Mouse (Mus musculus): Measurements from ENCODE around the gene Dmpk. TPM values are rescaled to one million over a fixed set of nuclear protein-coding genes. Genes with fewer than 3 reads are reported as not detected.
"Not testable (repeated sequence)": the region's sequence is repeated elsewhere in the genome, so short reads cannot be mapped to it uniquely, and the experiment has no call there.

Dmpk gene
- total RNA-seq (2021), result 100 to 1,000 TPM; 473 to 516 TPM
- long read RNA-seq, experiment 1, transcript Dmpk-201 (15 exons, 2,761 nt), result major isoform, 113 of 467 reads
- long read RNA-seq, experiment 1, transcript Dmpk-210 (2 exons, 592 nt), result minor isoform, 7 of 467 reads
- long read RNA-seq, experiment 1, partial matches to known transcripts, result 59 of 467 reads
- long read RNA-seq, experiment 1, other reads (novel, unspliced or antisense), result 277 of 467 reads
- long read RNA-seq, experiment 2, transcript Dmpk-218 (15 exons, 2,850 nt), result minor isoform, 5 of 430 reads
- long read RNA-seq, experiment 2, transcript Dmpk-210 (2 exons, 592 nt), result minor isoform, 6 of 430 reads
- long read RNA-seq, experiment 2, transcript Dmpk-201 (15 exons, 2,761 nt), result major isoform, 97 of 430 reads
- long read RNA-seq, experiment 2, partial matches to known transcripts, result 66 of 430 reads
- long read RNA-seq, experiment 2, other reads (novel, unspliced or antisense), result 253 of 430 reads

DNA sequence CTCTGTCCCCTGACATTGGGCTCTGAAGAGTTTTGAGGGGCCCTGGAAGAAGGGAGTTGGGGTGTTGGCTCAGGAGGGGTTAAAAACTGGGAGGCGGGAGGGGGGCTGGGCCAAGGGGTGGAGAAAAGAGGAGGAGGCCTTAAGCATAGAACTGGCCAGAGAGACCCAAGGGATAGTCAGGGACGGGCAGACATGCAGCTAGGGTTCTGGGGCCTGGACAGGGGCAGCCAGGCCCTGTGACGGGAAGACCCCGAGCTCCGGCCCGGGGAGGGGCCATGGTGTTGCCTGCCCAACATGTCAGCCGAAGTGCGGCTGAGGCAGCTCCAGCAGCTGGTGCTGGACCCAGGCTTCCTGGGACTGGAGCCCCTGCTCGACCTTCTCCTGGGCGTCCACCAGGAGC is at the start of gene Dmpk:
Dmpk (plus strand) TSS at position 149 of the 400 bp plus-strand sequence.
- DNase-seq, result peak; percentile 58 to 65
- intact Hi-C loops (cut with DNase I), result no loop called here

DNA sequence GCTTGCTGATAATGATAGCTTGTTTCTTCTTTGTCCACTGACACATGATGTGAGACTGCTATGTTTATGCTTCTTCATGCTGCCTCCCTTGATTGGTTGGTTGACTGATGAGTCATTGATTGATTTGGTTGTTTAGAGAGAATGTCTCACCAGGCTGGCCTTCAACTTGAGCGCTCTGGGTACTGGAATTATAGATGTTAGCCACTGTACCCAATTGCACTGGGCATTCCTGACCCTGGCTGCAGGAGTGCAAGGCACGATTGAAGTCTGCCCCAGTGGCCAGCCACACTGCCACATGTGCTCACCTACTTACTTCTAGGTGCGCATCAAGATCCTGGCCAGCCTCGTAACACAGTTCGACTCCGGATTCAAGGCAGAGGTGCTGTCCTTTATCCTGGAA is 39.0 kb upstream of the Dmpk start:
- no peak for DNase-seq
- intact Hi-C loops (cut with DNase I), result no loop called here

DNA sequence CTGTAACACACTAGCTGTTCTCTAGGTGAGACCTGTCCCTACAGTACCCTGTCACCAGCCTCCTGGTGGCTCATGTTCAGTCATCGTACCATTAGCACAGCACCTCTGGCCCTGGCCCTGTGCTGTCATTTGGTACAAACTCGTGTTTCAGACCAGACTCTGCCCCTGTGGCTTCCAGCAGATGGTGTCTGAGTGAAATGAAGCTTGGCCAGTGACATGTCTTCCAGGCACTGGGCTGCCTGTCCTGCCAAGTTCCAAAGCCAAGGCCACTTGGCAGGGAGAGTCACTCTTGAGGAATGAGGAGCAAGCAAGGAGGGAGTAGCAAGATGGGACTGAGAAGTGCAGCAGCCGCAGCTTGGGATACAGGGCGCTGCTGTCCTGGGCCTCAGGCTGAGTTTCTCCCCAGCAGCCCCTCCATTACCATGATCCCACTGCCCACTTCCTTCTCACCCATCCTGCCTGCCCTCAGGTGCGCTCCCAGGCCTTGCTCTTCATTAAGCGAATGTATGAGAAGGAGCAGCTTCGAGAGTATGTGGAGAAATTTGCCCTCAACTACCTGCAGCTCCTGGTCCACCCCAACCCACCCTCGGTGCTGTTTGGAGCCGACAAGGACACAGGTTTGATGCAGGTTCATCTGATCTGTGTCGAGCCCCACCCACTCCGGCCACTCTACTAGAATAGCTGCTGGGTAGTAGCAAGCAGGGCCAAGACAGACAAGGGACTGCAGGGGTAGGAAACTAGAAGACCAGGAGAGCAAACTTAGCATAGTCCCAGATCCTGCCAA is 37.2 kb upstream of the Dmpk start:
- intact Hi-C loops (cut with DNase I), result no loop called here
- DNase-seq, result peak in 1 of 2 experiments; percentile 25

DNA sequence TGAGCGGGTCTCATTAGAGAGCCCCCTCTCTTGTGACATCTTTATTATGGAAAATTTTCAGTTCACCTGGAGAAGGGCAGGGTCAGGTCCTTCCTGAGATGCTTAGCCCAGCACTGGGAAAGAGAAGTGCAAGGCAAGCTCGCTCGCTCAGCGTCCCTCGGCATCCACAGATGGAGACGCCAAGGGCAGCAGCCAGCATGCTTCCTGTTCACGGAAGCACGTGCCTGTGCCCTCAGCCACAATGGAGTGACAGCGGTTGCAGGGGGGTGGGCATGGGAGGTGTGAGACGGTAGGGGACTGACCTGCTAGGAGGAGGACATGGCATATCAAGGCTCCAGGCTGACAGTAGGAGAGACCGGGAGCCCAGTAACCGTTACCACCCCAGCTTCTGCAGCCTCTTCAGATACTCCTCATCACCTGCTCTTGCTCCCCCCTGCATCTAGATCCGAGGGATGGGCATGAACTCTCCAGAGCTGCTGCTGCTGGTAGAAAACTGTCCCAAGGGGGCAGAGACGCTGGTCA is 35.6 kb upstream of the Dmpk start:
- DNase-seq, result no peak
- intact Hi-C loops (cut with DNase I), result no loop called here

DNA sequence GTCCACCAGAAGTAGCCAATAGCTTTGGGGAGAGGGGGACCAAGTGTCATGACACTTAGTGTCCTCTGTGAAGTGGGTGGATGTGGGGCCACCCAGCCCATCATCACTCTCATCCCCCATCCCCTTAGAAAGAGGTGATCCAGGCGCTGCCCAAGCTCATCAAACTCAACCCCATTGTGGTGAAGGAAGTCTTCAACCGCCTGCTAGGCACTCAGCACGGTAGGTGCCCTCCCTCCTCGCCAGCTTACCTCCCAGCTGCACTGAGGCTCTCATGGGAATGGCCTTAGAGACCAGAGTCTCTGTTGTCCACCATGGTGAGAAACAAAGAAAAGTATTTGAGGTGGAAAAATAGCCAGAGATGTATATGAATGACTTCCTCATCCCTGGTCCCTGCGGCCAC is 34.4 kb upstream of the Dmpk start:
- no peak for DNase-seq
- intact Hi-C loops (cut with DNase I), result no loop called here

DNA sequence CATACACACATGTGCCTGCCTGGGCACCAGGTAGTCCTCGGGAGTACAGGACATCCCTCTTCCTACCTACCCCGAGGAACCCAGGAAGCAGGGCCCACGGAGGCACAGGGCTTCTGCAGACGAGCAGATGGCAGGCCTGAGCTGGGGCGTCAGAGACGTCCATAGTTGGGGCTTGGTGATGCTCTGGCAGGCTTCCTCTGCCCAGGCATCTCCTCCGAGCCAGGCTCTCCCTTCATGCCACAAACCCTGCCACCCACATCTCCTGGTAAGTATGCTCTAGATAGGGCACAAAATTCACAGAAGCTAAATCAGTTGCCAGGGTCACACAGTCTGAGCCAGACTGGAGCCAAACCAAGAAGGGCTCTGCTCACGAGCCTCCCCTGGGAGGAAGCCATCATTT is 33.5 kb upstream of the Dmpk start:
- intact Hi-C loops (cut with DNase I), result no loop called here
- DNase-seq, result no peak

DNA sequence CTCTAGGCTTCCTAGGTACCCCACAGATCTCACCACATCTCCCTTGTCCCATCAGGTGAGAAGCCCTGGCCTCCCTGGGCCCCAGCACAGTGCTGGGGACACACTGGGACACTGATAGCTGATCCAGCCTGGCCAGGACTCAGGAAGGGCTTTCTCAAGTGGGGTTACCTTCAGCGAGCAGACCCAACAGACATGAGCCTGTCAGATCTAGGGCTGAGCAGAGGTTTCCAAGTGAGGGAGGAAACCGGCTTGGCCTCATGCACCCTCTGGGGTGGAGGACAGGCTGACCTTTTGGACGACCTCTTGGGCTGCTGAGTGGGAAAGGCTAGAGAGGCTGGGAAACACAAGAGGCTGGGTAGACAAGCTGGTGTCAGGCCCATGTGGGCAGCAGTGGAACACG is 32.5 kb upstream of the Dmpk start:
- intact Hi-C loops (cut with DNase I), result no loop called here
- DNase-seq, result no peak

DNA sequence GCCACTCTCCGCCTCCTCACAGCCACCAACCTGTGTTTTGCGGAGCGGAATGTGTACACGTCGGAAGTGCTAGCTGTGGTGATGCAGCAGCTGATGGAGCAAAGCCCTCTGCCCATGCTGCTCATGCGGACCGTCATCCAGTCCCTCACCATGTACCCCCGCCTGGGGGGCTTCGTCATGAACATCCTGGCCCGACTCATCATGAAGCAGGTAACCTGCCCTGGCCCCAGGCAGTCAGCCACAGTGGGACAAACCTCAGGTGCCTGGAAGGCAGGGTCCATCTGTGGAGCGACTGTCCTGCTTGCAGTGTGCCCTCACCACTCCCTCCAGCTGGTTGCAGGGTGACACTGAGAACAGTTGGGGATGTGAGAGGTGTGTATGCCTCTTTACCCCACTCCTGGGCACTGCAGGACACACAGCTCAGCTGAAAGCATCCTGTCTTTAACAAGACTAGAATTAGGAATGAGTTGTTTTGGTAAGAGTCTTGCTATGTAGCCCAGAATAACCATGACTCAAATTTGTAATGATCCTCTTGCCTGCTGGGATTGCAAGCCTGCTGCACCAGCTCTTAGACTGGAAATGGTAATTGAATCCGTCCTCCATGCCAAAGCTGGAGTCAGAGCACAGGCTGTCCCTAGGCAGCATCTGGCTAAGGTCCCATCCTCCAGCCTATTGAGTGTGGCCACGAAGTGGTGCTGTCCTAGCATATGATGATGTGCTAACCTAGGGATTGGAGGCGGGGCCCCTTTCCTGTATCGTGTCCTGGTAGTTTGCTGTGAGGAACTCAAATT is 31.1 kb upstream of the Dmpk start:
- intact Hi-C loops (cut with DNase I), result no loop called here
- no peak for DNase-seq

DNA sequence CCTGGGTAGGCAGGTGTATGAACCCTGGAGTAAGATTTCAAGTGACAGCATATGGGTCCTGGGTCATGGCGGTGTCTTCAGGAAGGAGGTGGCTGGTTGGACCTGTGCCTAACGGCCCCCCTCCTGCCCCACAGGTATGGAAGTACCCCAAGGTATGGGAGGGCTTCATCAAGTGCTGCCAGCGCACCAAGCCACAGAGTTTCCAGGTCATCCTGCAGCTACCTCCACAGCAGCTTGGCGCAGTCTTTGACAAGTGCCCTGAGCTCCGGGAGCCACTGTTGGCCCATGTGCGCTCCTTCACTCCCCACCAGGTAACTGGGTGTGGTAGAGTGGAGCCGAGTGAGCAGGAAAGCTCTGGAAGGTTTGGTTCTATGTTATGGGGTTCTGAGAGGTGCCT is 30.5 kb upstream of the Dmpk start:
- DNase-seq, result no peak

DNA sequence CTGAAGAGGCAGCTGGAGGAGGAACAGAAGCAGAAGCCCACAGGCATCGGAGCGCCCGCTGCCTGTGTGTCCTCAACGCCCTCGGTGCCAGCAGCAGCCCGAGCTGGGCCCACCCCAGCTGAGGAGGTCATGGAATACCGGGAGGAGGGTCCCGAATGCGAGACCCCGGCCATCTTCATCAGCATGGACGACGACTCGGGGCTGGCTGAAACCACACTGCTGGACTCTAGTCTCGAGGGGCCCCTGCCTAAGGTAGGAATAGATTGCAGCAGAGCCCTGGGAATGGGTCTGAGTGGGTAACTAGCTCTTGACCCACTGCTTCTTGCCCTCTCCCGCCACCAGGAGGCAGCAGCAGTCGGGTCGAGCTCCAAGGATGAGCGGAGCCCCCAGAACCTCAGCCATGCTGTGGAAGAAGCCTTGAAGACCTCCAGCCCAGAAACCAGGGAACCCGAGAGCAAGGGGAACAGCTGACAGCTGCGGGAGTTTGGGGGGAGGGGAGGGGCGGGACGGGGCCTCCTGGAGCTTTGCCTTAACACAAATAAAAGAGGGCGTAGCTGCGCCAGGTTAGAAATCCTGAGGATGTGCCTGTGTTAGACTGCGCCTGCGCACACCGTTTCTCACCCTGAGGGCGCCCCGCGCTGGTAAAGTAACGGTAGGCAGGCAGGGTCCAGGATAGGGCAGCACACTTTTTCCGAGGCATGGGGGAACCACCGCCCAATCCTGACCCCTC is 29.4 kb upstream of the Dmpk start, which contains the start of gene Rsph6a:
Rsph6a (plus strand) TSS at position 644 of the 730 bp plus-strand sequence.
- intact Hi-C loops (cut with DNase I), result no loop called here
- DNase-seq, result peak; percentile 30 to 65

More for the DNA sequence above, 30.5 kb upstream of the Dmpk start:
- intact Hi-C loops (cut with DNase I), result no loop called here

DNA sequence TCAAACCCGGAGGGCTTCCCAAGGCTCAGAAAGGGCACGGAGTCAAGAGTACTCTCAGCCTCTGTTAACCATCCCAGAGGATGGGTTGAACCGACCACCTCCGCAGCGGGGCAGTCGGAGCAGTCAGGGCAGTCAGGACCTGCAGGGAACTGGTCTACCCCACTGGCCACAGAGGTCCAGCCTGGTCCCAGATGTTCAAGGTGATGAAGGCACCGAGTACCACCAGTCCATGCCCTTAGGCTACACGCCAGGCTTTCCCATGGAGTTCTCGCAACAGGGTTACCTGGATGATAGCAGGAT is 28.9 kb upstream of the Dmpk start:
- intact Hi-C loops (cut with DNase I), result no loop called here
- DNase-seq, result no peak

DNA sequence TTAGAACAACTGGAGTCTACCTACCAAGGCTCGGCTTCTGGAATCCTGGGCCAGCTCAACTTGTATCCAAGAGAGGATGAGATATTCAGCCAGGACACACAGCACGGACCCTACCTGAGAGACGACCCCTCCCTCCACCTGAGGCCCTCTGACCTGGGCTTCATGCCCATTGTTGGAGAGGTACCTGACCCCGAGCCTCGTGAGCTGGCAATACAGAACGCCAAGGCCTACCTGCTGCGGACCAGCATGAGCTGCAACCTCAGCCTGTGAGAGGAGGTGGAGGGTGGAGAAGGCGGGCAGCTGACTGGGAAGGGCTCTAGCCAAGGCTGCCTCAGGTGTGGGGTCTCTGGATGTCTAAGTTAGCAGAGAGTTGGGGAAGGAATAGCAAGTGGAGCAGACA is 28.5 kb upstream of the Dmpk start:
- DNase-seq, result no peak
- intact Hi-C loops (cut with DNase I), result no loop called here

DNA sequence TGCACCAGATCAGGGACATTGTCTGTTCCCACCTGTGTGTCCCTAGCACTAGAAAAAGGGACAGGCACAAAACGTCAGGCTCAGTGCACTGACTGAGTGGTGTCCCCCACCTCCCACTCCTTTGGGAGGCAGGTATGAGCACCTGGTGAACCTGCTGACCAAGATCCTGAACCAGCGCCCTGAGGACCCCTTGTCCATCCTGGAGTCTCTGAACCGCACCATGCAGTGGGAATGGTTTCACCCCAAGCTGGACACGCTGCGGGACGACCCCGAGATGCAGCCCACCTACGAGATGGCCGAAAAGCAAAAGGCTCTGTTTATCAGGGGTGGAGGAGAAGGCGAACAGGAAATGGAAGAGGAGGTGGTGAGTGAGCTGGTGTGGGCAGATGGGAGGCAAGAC is 26.2 kb upstream of the Dmpk start:
- intact Hi-C loops (cut with DNase I), result no loop called here
- no peak for DNase-seq

DNA sequence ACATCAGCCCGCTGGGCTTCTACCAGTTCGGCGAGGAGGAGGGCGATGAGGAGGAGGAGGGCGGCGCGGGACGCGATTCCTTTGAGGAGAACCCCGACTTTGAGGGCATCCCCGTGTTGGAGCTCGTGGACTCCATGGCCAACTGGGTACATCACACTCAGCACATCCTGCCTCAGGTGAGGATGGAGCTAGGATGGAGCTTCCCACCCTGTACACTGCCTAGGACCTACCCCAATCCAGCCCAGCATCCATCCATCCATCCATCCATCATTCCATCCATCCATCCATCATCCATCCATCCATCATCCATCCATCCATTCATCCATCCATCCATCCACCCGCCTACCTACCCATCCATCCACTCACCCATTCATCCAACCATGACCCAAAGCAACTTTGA is 17.8 kb upstream of the Dmpk start:
- DNase-seq, result no peak
- intact Hi-C loops (cut with DNase I), result loop anchor here (10.0 kb wide), 1 partner anchor 139 kb away; no protein-coding TSS in a partner anchor

DNA sequence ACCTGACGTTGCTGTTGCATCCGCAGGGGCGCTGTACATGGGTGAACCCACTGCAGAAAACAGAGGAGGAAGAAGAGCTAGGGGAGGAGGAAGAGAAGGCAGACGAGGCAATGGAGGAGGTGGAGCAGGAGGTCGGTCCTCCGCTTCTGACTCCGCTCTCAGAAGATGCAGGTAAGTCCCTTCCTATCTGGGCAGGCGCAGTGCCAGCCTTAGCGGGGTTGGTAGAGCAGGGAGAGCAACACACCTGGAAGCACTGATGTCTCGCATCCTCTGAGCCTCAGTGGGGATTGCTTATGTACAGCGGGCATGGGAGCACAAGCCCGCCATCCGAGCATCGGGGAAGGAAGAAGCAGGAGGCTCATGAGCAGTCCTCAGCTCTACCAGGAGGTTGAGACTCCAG is 16.6 kb upstream of the Dmpk start:
- intact Hi-C loops (cut with DNase I), result loop anchor here (10.0 kb wide), 1 partner anchor 138 kb away; no protein-coding TSS in a partner anchor
- no peak for DNase-seq

DNA sequence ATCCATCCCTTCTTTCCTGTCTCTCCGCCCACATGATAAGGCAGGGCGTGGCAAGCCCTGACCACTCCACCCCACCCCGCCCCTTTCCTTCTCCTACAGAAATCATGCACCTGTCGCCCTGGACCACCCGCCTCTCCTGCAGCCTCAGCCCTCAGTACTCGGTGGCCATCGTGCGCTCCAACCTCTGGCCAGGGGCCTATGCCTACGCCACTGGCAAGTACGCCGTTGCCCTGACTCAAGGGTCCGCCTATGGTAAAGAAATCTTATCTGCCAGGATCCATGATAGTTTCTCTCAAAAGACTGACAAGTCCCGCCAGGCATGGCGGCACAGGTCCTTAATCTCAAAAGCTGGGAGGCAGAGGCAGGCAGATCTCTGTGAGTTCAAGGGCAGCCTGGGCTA is 15.7 kb upstream of the Dmpk start:
- DNase-seq, result no peak
- intact Hi-C loops (cut with DNase I), result loop anchor here (10.0 kb wide), 1 partner anchor 137 kb away; no protein-coding TSS in a partner anchor

DNA sequence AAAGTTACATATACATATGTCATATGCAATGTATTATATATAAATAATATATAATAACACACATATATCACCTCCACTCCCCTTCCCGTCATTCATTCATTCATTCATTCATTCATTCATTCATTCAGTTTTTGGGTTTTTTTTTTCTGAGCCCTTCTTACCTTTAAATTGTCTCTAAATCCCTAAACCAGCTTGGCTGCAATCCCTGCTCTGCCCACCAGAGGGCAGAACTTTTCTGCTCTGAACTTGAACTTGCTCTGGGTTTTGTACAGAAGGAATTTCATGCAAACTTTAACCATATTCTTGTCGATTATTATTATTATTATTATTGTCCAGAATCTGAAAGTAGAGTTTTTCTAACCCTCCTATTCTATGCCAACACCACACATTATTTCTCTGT is 14.9 kb upstream of the Dmpk start:
- peak; percentile 73 to 83 for DNase-seq
- intact Hi-C loops (cut with DNase I), result loop anchor here (1.0 to 10.0 kb wide), 2 partner anchors 25 to 136 kb away; no protein-coding TSS in a partner anchor

DNA sequence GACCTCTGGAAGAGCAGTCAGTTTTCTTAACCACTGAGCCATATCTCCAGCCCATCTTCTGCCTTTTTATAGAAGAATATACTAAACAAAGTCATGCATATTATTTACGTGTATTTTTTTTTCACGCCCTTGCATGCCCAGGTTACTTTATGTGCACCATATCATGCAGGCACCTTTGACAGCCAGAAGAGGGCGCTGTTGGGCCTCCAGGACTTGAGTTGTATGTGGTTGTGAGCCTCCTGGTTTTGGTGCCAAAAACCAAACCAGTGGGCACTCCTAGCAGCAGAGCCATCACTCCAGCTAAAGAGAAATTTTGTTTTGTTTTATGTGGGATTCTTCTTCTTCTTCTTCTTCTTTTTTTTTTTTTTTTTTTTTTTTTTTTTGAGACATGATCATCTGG is 14.1 kb upstream of the Dmpk start:
- DNase-seq, result peak in 1 of 2 experiments; percentile 46
- intact Hi-C loops (cut with DNase I), result loop anchor here (1.0 to 10.0 kb wide), 2 partner anchors 24 to 135 kb away; no protein-coding TSS in a partner anchor

DNA sequence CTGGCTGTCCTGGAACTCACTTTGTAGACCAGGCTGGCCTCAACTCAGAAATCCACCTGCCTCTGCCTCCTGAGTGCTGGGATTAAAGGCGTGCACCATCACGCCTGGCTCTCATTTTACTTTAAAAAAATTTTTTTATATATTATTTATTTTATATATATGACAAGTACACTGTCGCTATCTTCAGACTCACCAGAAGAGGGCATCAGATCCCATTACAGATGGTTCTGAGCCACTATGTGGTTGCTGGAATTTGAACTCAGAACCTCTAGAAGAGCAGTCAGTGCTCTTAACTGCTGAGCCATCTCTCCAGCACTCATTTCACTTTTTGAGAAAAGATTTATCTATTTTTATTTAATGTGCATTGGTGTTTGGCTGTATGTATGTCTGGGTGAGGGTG is 12.6 kb upstream of the Dmpk start:
- DNase-seq; intact Hi-C loops (cut with DNase I): not testable (repeated sequence)

DNA sequence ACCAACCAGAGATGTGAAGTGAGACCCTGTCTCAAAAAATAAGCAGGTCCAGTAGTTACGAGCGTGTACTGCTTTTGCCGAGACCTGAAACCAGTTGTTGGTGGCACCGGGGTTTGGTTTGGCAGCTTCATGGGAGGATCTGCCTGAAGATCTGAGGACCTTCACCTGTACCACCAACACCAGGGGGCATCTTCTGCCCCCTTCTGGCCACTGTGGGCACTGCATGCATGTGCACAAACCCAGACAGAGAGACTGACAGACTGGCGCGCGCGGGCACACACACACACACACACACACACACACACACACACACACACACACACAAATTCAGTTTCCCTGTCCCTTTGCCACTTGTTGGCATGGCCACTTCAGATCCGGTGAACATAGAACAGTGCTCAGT is 10.1 kb upstream of the Dmpk start:
- intact Hi-C loops (cut with DNase I), result no loop called here
- DNase-seq, result peak in 1 of 2 experiments; percentile 55

All from heart, postnatal 14 days (tissue).